Mouse (Mus musculus): ENCODE data around the gene Prrt3. TPM values are rescaled to one million over a fixed set of nuclear protein-coding genes. Genes with fewer than 3 reads are reported as not detected.
A peak's percentile ranks its signal among the peaks of the same experiment; 100 is the strongest.

Prrt3 gene
- polyA plus RNA-seq, 1 experiment from 2014 or later, result 5.3 TPM

- no peak overlapping the region for H3K4me2 ChIP-seq
- 57% methylated on average over 5 of the region's 5 CpGs for WGBS
Observed at GRCm38 (mm10) chr6:113508947-113509280, 7.2 kb upstream of the Prrt3 start.

GRCm38 (mm10) chr6:113508272-113508946 is 6.7 kb upstream of the Prrt3 start:
- 66% methylated on average over 7 of the region's 7 CpGs for WGBS
- Histone ChIP-seq H3K27me3 (no peaks in the 10 kb centered on the region), H3K4me1 (replicated peaks) (no peaks in the 10 kb centered on the region; the same call in 1 of the 2 replicates), H3K4me3 (no peak overlapping the region), H3K9me3 (no peaks in the 10 kb centered on the region), H3K9ac (no peak overlapping the region), H3K36me3 (peaks cover 20% of the 10 kb centered on the region), H3K4me2 (no peak overlapping the region), H3K27ac (no peak overlapping the region)
- ATAC-seq (ENCODE audit: low FRiP score), result no peak

More at GRCm38 (mm10) chr6:113508947-113509280, 7.2 kb upstream of the Prrt3 start:
- Histone ChIP-seq H3K9me3 (no peaks in the 10 kb centered on the region), H3K27ac (no peak overlapping the region), H3K9ac (no peak overlapping the region), H3K27me3 (no peaks in the 10 kb centered on the region), H3K4me1 (replicated peaks) (no peaks in the 10 kb centered on the region; the same call in 1 of the 2 replicates), H3K36me3 (peaks cover 25% of the 10 kb centered on the region), H3K4me3 (no peak overlapping the region)
- no peak for ATAC-seq (ENCODE audit: low FRiP score)

GRCm38 (mm10) chr6:113507130-113507529 is 5.4 kb upstream of the Prrt3 start:
- ATAC-seq (ENCODE audit: low FRiP score), result no peak
- no peak overlapping the region for H3K9ac ChIP-seq

GRCm38 (mm10) chr6:113505689-113506088 is 4.0 kb upstream of the Prrt3 start:
- peaks cover 6% of the 10 kb centered on the region for H3K27me3 ChIP-seq
- no peak overlapping the region for H3K4me2 ChIP-seq
- H3K4me3 ChIP-seq, result no peak overlapping the region
- no peak overlapping the region for H3K9ac ChIP-seq
- ATAC-seq (ENCODE audit: low FRiP score), result no peak
- H3K36me3 ChIP-seq, result no peaks in the 10 kb centered on the region
- WGBS, result 84% methylated on average over 1 of the region's 1 CpGs
- peaks cover 12% of the 10 kb centered on the region for H3K4me1 ChIP-seq (replicated peaks)
- no peak overlapping the region for H3K27ac ChIP-seq
- H3K9me3 ChIP-seq, result no peaks in the 10 kb centered on the region

More at GRCm38 (mm10) chr6:113507130-113507529, 5.4 kb upstream of the Prrt3 start:
- no peaks in the 10 kb centered on the region; the same call in 1 of the 2 replicates for H3K4me1 ChIP-seq (replicated peaks)
- H3K9me3 ChIP-seq, result no peaks in the 10 kb centered on the region
- H3K4me2 ChIP-seq, result no peak overlapping the region
- peaks cover 8% of the 10 kb centered on the region; the same call in 1 of the 2 replicates for H3K36me3 ChIP-seq
- H3K4me3 ChIP-seq, result no peak overlapping the region
- no peak overlapping the region for H3K27ac ChIP-seq
- no peaks in the 10 kb centered on the region for H3K27me3 ChIP-seq

- ATAC-seq (ENCODE audit: low FRiP score), result no peak
- Histone ChIP-seq H3K4me2 (no peak overlapping the region), H3K27me3 (peaks cover 10% of the 10 kb centered on the region), H3K36me3 (no peaks in the 10 kb centered on the region), H3K9me3 (no peaks in the 10 kb centered on the region), H3K4me3 (no peak overlapping the region), H3K4me1 (replicated peaks) (peaks cover 13% of the 10 kb centered on the region), H3K27ac (no peak overlapping the region), H3K9ac (no peak overlapping the region)
- 52% methylated on average over 2 of the region's 2 CpGs for WGBS
Observed at GRCm38 (mm10) chr6:113502801-113503200, 1.1 kb upstream of the Prrt3 start.

GRCm38 (mm10) chr6:113499346-113499745 is 2.4 kb downstream of the Prrt3 start:
- Histone ChIP-seq H3K9ac (no peak overlapping the region), H3K27ac (no peak overlapping the region), H3K27me3 (peaks cover 29% of the 10 kb centered on the region), H3K9me3 (no peaks in the 10 kb centered on the region), H3K36me3 (peaks cover 9% of the 10 kb centered on the region; the same call in 1 of the 2 replicates), H3K4me3 (no peak overlapping the region), H3K4me2 (no peak overlapping the region), H3K4me1 (replicated peaks) (peaks cover 30% of the 10 kb centered on the region)
- no peak for ATAC-seq (ENCODE audit: low FRiP score)
- WGBS, result 88% methylated on average over 6 of the region's 6 CpGs

GRCm38 (mm10) chr6:113495071-113495675 is 6.6 kb downstream of the Prrt3 start:
- Histone ChIP-seq H3K36me3 (peaks cover 41% of the 10 kb centered on the region), H3K27me3 (peaks cover 19% of the 10 kb centered on the region), H3K9ac (peak overlapping the region; percentile 62), H3K4me2 (peak overlapping the region; percentile 55), H3K4me1 (replicated peaks) (peaks cover 20% of the 10 kb centered on the region), H3K27ac (no peak overlapping the region), H3K9me3 (no peaks in the 10 kb centered on the region), H3K4me3 (peak overlapping the region; percentile 38; the same call in 1 of the 2 replicates)
- peak; percentile 17; the same call in 1 of the 2 replicates for ATAC-seq (ENCODE audit: low FRiP score)
- 51% methylated on average over 28 of the region's 28 CpGs for WGBS

- Histone ChIP-seq H3K36me3 (peaks cover 49% of the 10 kb centered on the region), H3K27ac (peak overlapping the region; percentile 30; the same call in 1 of the 2 replicates), H3K4me3 (peak overlapping the region; percentile 38), H3K4me2 (peak overlapping the region; percentile 55), H3K9me3 (no peaks in the 10 kb centered on the region), H3K27me3 (peaks cover 19% of the 10 kb centered on the region), H3K9ac (peak overlapping the region; percentile 62), H3K4me1 (replicated peaks) (peaks cover 20% of the 10 kb centered on the region)
- peak; percentile 57 for ATAC-seq (ENCODE audit: low FRiP score)
- 2% methylated on average over 52 of the region's 54 CpGs for WGBS
Observed at GRCm38 (mm10) chr6:113494258-113494788, 7.4 kb downstream of the Prrt3 start.

- Histone ChIP-seq H3K9me3 (no peaks in the 10 kb centered on the region), H3K9ac (no peak overlapping the region), H3K4me3 (no peak overlapping the region), H3K27ac (no peak overlapping the region), H3K36me3 (peaks cover 65% of the 10 kb centered on the region), H3K4me2 (no peak overlapping the region), H3K4me1 (replicated peaks) (peaks cover 23% of the 10 kb centered on the region), H3K27me3 (peaks cover 16% of the 10 kb centered on the region)
- 82% methylated on average over 24 of the region's 24 CpGs for WGBS
- ATAC-seq (ENCODE audit: low FRiP score), result no peak
Observed at GRCm38 (mm10) chr6:113492101-113492864, 9.4 kb downstream of the Prrt3 start.

- peaks cover 58% of the 10 kb centered on the region for H3K36me3 ChIP-seq
- ATAC-seq (ENCODE audit: low FRiP score), result no peak
- peaks cover 31% of the 10 kb centered on the region for H3K4me1 ChIP-seq (replicated peaks)
- H3K9ac ChIP-seq, result no peak overlapping the region
- H3K4me3 ChIP-seq, result no peak overlapping the region
- no peaks in the 10 kb centered on the region for H3K27me3 ChIP-seq
- no peak overlapping the region for H3K27ac ChIP-seq
- H3K9me3 ChIP-seq, result no peaks in the 10 kb centered on the region
- no peak overlapping the region for H3K4me2 ChIP-seq
- 94% methylated on average over 14 of the region's 14 CpGs for WGBS
Observed at GRCm38 (mm10) chr6:113489410-113489809, 12.3 kb downstream of the Prrt3 start.

GRCm38 (mm10) chr6:113487125-113487576 is 14.6 kb downstream of the Prrt3 start:
- Histone ChIP-seq H3K4me3 (no peak overlapping the region), H3K9me3 (no peaks in the 10 kb centered on the region), H3K27me3 (no peaks in the 10 kb centered on the region), H3K4me2 (no peak overlapping the region), H3K4me1 (replicated peaks) (peaks cover 44% of the 10 kb centered on the region), H3K36me3 (peaks cover 46% of the 10 kb centered on the region), H3K27ac (no peak overlapping the region), H3K9ac (peak overlapping the region; percentile 24; the same call in 1 of the 2 replicates)
- ATAC-seq (ENCODE audit: low FRiP score), result no peak
- WGBS, result 68% methylated on average over 7 of the region's 7 CpGs

- Histone ChIP-seq H3K27ac (peak overlapping the region; percentile 89), H3K4me1 (replicated peaks) (peaks cover 50% of the 10 kb centered on the region), H3K9ac (peak overlapping the region; percentile 89), H3K4me3 (peak overlapping the region; percentile 56), H3K36me3 (peaks cover 12% of the 10 kb centered on the region), H3K4me2 (peak overlapping the region; percentile 91), H3K9me3 (no peaks in the 10 kb centered on the region), H3K27me3 (peaks cover 7% of the 10 kb centered on the region; the same call in 1 of the 2 replicates)
- ATAC-seq (ENCODE audit: low FRiP score), result peak; percentile 62
- 15% methylated on average over 10 of the region's 10 CpGs for WGBS
Observed at GRCm38 (mm10) chr6:113483729-113484128, 18.0 kb downstream of the Prrt3 start.

All from hindbrain, embryonic 13.5 days (tissue).